Mouse (Mus musculus): ENCODE measurements around the gene Pglyrp2. TPM values are rescaled to one million over a fixed set of nuclear protein-coding genes. Genes with fewer than 3 reads are reported as not detected.
A peak's percentile ranks its signal among the peaks of the same experiment; 100 is the strongest.

The Pglyrp2 gene
- polyA plus RNA-seq, 1 experiment from 2014 or later, result 0.05 TPM

- no peak for TF ChIP-seq EP300 (IDR thresholded peaks at IDR 0.05)
- no peak for TF ChIP-seq CTCF (IDR thresholded peaks at IDR 0.05)
- H3K4me1 ChIP-seq (ENCODE audit: insufficient read depth, low read depth, low read length), result peaks cover 7% of the 10 kb centered on the region; the same call in 1 of the 2 replicates
- WGBS, result 14% methylated on average over 11 of the region's 17 CpGs
- H3K4me2 ChIP-seq (replicated peaks; ENCODE audit: low read depth, low read length), result peak overlapping the region; percentile 44
- no peak for DNase-seq (ENCODE audit: low spot score)
- no peaks in the 10 kb centered on the region for H3K9me3 ChIP-seq (ENCODE audit: low read length)
- no peaks in the 10 kb centered on the region for H3K27me3 ChIP-seq (replicated peaks; ENCODE audit: insufficient read depth, low read length)
- peak; percentile 25 for ATAC-seq
- peak overlapping the region; percentile 17 for H3K4me3 ChIP-seq (ENCODE audit: low read depth, low read length)
- 0 out of 2 replicates have a peak overlapping the region, but pooled peaks have one; percentile 5 for H3K27ac ChIP-seq (ENCODE audit: low read length)
- H3K9ac ChIP-seq (replicated peaks; ENCODE audit: low read depth), result no peak overlapping the region
- peaks cover 7% of the 10 kb centered on the region; the same call in 1 of the 2 replicates for H3K36me3 ChIP-seq (ENCODE audit: insufficient read depth, low read length)
These were observed 54.9 kb downstream of the Pglyrp2 start for GRCm38 (mm10) chr17:32368991-32369578.

GRCm38 (mm10) chr17:32367706-32368105 lies 56.3 kb downstream of the Pglyrp2 start:
- no peaks in the 10 kb centered on the region for H3K9me3 ChIP-seq (ENCODE audit: low read length)
- peaks cover 15% of the 10 kb centered on the region; the same call in 1 of the 2 replicates for H3K4me1 ChIP-seq (ENCODE audit: insufficient read depth, low read depth, low read length)
- H3K4me2 ChIP-seq (replicated peaks; ENCODE audit: low read depth, low read length), result no peak overlapping the region
- no peak for ATAC-seq
- 85% methylated on average over 11 of the region's 11 CpGs for WGBS
- peaks cover 7% of the 10 kb centered on the region; the same call in 1 of the 2 replicates for H3K36me3 ChIP-seq (ENCODE audit: insufficient read depth, low read length)
- no peak overlapping the region for H3K9ac ChIP-seq (replicated peaks; ENCODE audit: low read depth)
- no peak overlapping the region for H3K27ac ChIP-seq (ENCODE audit: low read length)
- TF ChIP-seq CTCF (IDR thresholded peaks at IDR 0.05) (no peak), EP300 (IDR thresholded peaks at IDR 0.05) (no peak)
- no peak for DNase-seq (ENCODE audit: low spot score)
- H3K27me3 ChIP-seq (replicated peaks; ENCODE audit: insufficient read depth, low read length), result no peaks in the 10 kb centered on the region
- no peak overlapping the region for H3K4me3 ChIP-seq (ENCODE audit: low read depth, low read length)

GRCm38 (mm10) chr17:32365296-32365695 lies 58.7 kb downstream of the Pglyrp2 start:
- ATAC-seq, result no peak
- Histone ChIP-seq H3K9ac (replicated peaks; ENCODE audit: low read depth) (no peak overlapping the region), H3K4me3 (ENCODE audit: low read depth, low read length) (no peak overlapping the region), H3K4me1 (ENCODE audit: insufficient read depth, low read depth, low read length) (peaks cover 15% of the 10 kb centered on the region; the same call in 1 of the 2 replicates), H3K4me2 (replicated peaks; ENCODE audit: low read depth, low read length) (no peak overlapping the region), H3K9me3 (ENCODE audit: low read length) (no peaks in the 10 kb centered on the region), H3K36me3 (ENCODE audit: insufficient read depth, low read length) (peaks cover 13% of the 10 kb centered on the region; the same call in 1 of the 2 replicates), H3K27me3 (replicated peaks; ENCODE audit: insufficient read depth, low read length) (no peaks in the 10 kb centered on the region), H3K27ac (ENCODE audit: low read length) (0 out of 2 replicates have a peak overlapping the region, but pooled peaks have one; percentile 5)
- DNase-seq (ENCODE audit: low spot score), result no peak
- TF ChIP-seq CTCF (IDR thresholded peaks at IDR 0.05), result no peak
- TF ChIP-seq EP300 (IDR thresholded peaks at IDR 0.05), result no peak
- WGBS, result 82% methylated on average over 1 of the region's 1 CpGs

DNA sequence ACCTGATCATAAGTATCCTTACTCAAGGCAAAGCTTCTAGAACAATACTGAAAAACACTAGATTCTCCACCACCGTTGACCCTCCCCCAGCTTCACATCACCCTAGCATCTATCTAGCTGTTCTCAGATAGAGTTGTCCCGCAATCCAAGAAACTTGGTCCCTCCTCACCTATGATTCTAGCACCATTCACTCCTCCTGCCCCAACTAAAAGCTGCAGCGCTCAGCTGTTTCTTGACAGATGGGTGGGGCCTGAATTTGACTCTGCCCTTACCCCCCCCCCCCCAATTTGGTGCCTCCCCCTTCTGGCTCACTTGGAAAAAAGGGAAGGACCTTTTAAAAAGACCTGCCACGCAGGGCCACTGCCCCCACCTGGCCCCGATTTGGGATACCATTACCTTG lies 59.1 kb downstream of the Pglyrp2 start:
- Histone ChIP-seq H3K4me1 (ENCODE audit: insufficient read depth, low read depth, low read length) (peaks cover 15% of the 10 kb centered on the region; the same call in 1 of the 2 replicates), H3K9ac (replicated peaks; ENCODE audit: low read depth) (no peak overlapping the region; the same call in 1 of the 2 replicates), H3K27me3 (replicated peaks; ENCODE audit: insufficient read depth, low read length) (no peaks in the 10 kb centered on the region), H3K4me3 (ENCODE audit: low read depth, low read length) (peak overlapping the region; percentile 99), H3K9me3 (ENCODE audit: low read length) (no peaks in the 10 kb centered on the region), H3K27ac (ENCODE audit: low read length) (peak overlapping the region; percentile 54), H3K36me3 (ENCODE audit: insufficient read depth, low read length) (peaks cover 13% of the 10 kb centered on the region; the same call in 1 of the 2 replicates), H3K4me2 (replicated peaks; ENCODE audit: low read depth, low read length) (peak overlapping the region; percentile 89)
- WGBS, result 47% methylated on average over 5 of the region's 5 CpGs
- TF ChIP-seq CTCF (IDR thresholded peaks at IDR 0.05), result no peak
- TF ChIP-seq EP300 (IDR thresholded peaks at IDR 0.05), result no peak
- no peak for DNase-seq (ENCODE audit: low spot score)
- no peak for ATAC-seq

DNA sequence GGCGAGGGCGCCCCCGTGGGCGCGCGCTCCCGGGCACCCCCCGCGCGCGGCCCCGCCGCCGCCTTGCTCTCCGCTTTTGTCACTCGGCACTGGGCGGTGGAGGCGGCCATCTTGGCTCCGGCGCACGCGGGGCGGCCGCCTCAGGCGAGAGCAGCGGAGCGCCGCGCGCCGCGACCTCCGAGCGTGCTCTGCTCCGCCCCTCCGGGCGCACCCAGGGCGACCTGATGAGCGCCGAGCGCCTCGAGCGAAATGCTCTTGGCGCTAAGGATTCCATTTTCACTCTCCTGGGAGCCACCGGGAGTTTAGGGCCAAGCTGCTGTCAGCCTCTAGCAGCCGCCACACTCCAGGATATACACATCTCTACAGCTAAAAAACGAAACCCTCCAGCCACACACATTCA lies 59.6 kb downstream of the Pglyrp2 start:
- DNase-seq (ENCODE audit: low spot score) (peak; percentile 95), ATAC-seq (peak; percentile 97)
- Histone ChIP-seq H3K27ac (ENCODE audit: low read length) (peak overlapping the region; percentile 54), H3K27me3 (replicated peaks; ENCODE audit: insufficient read depth, low read length) (no peaks in the 10 kb centered on the region), H3K9ac (replicated peaks; ENCODE audit: low read depth) (peak overlapping the region; percentile 76), H3K36me3 (ENCODE audit: insufficient read depth, low read length) (peaks cover 15% of the 10 kb centered on the region), H3K4me3 (ENCODE audit: low read depth, low read length) (peak overlapping the region; percentile 99), H3K4me2 (replicated peaks; ENCODE audit: low read depth, low read length) (peak overlapping the region; percentile 89), H3K4me1 (ENCODE audit: insufficient read depth, low read depth, low read length) (peaks cover 15% of the 10 kb centered on the region; the same call in 1 of the 2 replicates), H3K9me3 (ENCODE audit: low read length) (no peaks in the 10 kb centered on the region)
- WGBS, result under 1% methylated on average over 24 of the region's 47 CpGs
- TF ChIP-seq EP300 (IDR thresholded peaks at IDR 0.05), result no peak
- TF ChIP-seq CTCF (IDR thresholded peaks at IDR 0.05), result 0 out of 2 replicates have a peak, but pooled peaks have one; percentile 16

GRCm38 (mm10) chr17:32363821-32364301 lies 60.1 kb downstream of the Pglyrp2 start:
- Histone ChIP-seq H3K4me1 (ENCODE audit: insufficient read depth, low read depth, low read length) (peaks cover 15% of the 10 kb centered on the region; the same call in 1 of the 2 replicates), H3K4me2 (replicated peaks; ENCODE audit: low read depth, low read length) (peak overlapping the region; percentile 89), H3K27ac (ENCODE audit: low read length) (peak overlapping the region; percentile 40), H3K27me3 (replicated peaks; ENCODE audit: insufficient read depth, low read length) (no peaks in the 10 kb centered on the region), H3K4me3 (ENCODE audit: low read depth, low read length) (peak overlapping the region; percentile 99), H3K9ac (replicated peaks; ENCODE audit: low read depth) (peak overlapping the region; percentile 76), H3K36me3 (ENCODE audit: insufficient read depth, low read length) (peaks cover 20% of the 10 kb centered on the region), H3K9me3 (ENCODE audit: low read length) (no peaks in the 10 kb centered on the region)
- TF ChIP-seq CTCF (IDR thresholded peaks at IDR 0.05), result no peak
- no peak for TF ChIP-seq EP300 (IDR thresholded peaks at IDR 0.05)
- WGBS, result 2% methylated on average over 15 of the region's 50 CpGs
- DNase-seq (ENCODE audit: low spot score), result no peak
- ATAC-seq, result peak; percentile 47
